Mouse (Mus musculus): ENCODE data around the gene Prkcb. TPM values are rescaled to one million over a fixed set of nuclear protein-coding genes. Genes with fewer than 3 reads are reported as not detected.
"Not testable (repeated sequence)": the region's sequence is repeated elsewhere in the genome, so short reads cannot be mapped to it uniquely, and the experiment has no call there.

The Prkcb gene
- total RNA-seq (2014; rRNA removed) = 307 and 308 TPM in 2 replicates
- polyA plus RNA-seq (2015; fragmentation: Nextera tagmentation; extraction: Ambion mirVana) = 184 and 196 TPM in 2 replicates

- no peaks in the 10 kb centered on the region for H3K36me3 ChIP-seq (ENCODE audit: insufficient read depth, low read length)
- peak within 1 kb of the TSS; percentile 83 for H3K27ac ChIP-seq (ENCODE audit: low read depth, low read length)
- DNase-seq (ENCODE audit: low spot score) = peak; percentile 91
These were observed at the start of gene Prkcb for GRCm38 (mm10) chr7:122288605-122289242. Prkcb (plus strand) TSS chr7:122288751.

DNA sequence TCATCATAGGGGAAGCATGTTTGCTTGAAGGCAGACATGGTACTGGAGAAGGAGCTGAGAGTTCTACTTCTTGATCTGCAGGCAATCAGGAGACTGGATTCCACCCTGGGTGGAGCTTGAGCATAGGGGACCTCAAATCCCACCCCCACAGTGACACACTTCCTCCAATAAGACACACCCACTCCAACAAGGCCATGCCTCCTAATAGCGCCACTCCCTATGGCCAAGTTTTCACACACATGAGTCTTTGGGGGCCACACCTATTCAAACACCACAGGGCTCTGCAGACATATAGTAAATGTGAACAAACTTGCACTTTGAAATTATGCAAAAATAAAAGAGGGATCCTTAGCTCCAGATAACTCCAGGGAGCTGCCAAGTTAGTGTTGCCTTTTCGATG, 49.6 kb upstream of the Prkcb start:
- TF ChIP-seq CTCF (IDR thresholded peaks at IDR 0.05) = no peak
- no peaks in the 10 kb centered on the region for H3K9me3 ChIP-seq (ENCODE audit: low read length)
- H3K27me3 ChIP-seq (ENCODE audit: insufficient read depth, low read length) = no peaks in the 10 kb centered on the region
- no peaks in the 10 kb centered on the region for H3K36me3 ChIP-seq (ENCODE audit: insufficient read depth, low read length)
- H3K4me3 ChIP-seq (ENCODE audit: low read depth, low read length) = no peak overlapping the region
- no peak overlapping the region for H3K27ac ChIP-seq (ENCODE audit: low read depth, low read length)
- ATAC-seq (ENCODE audit: low FRiP score) (no peak), DNase-seq (ENCODE audit: low spot score) (no peak)
- no peaks in the 10 kb centered on the region; the same call in 1 of the 2 replicates for H3K4me1 ChIP-seq (ENCODE audit: insufficient read depth, low read length)
- WGBS = 95% methylated on average over 2 of the region's 2 CpGs
- H3K4me2 ChIP-seq (ENCODE audit: low read depth, low read length, poor library complexity, severe bottlenecking) = no peak overlapping the region
- no peak overlapping the region for H3K9ac ChIP-seq (replicated peaks; ENCODE audit: low read length, poor library complexity, severe bottlenecking)

More at GRCm38 (mm10) chr7:122288605-122289242, at the start of gene Prkcb:
- WGBS = 3% methylated on average over 38 of the region's 42 CpGs
- no peak for TF ChIP-seq CTCF (IDR thresholded peaks at IDR 0.05)
- H3K4me2 ChIP-seq (ENCODE audit: low read depth, low read length, poor library complexity, severe bottlenecking) = peak within 1 kb of the TSS; percentile 96
- H3K9ac ChIP-seq (replicated peaks; ENCODE audit: low read length, poor library complexity, severe bottlenecking) = peak within 1 kb of the TSS; percentile 83
- H3K9me3 ChIP-seq (ENCODE audit: low read length) = no peaks in the 10 kb centered on the region
- no peaks in the 10 kb centered on the region for H3K27me3 ChIP-seq (ENCODE audit: insufficient read depth, low read length)
- peak; percentile 93 for ATAC-seq (ENCODE audit: low FRiP score)
- H3K4me1 ChIP-seq (ENCODE audit: insufficient read depth, low read length) = 0 out of 2 replicates have a peak, but pooled peaks cover 11% of the 10 kb centered on the region
- peak within 1 kb of the TSS; percentile 79 for H3K4me3 ChIP-seq (ENCODE audit: low read depth, low read length)

GRCm38 (mm10) chr7:122240413-122241119, 48.0 kb upstream of the Prkcb start:
- TF ChIP-seq CTCF (IDR thresholded peaks at IDR 0.05) = peak; percentile 51
- ATAC-seq (ENCODE audit: low FRiP score) = no peak
- Histone ChIP-seq H3K36me3 (ENCODE audit: insufficient read depth, low read length) (no peaks in the 10 kb centered on the region), H3K27ac (ENCODE audit: low read depth, low read length) (no peak overlapping the region), H3K4me1 (ENCODE audit: insufficient read depth, low read length) (no peaks in the 10 kb centered on the region; the same call in 1 of the 2 replicates), H3K4me3 (ENCODE audit: low read depth, low read length) (no peak overlapping the region), H3K9me3 (ENCODE audit: low read length) (no peaks in the 10 kb centered on the region), H3K4me2 (ENCODE audit: low read depth, low read length, poor library complexity, severe bottlenecking) (no peak overlapping the region), H3K27me3 (ENCODE audit: insufficient read depth, low read length) (no peaks in the 10 kb centered on the region), H3K9ac (replicated peaks; ENCODE audit: low read length, poor library complexity, severe bottlenecking) (no peak overlapping the region)
- 78% methylated on average over 6 of the region's 6 CpGs for WGBS
- no peak for DNase-seq (ENCODE audit: low spot score)

GRCm38 (mm10) chr7:122242260-122242659, 46.3 kb upstream of the Prkcb start:
- H3K4me3 ChIP-seq (ENCODE audit: low read depth, low read length) = no peak overlapping the region
- H3K9me3 ChIP-seq (ENCODE audit: low read length) = no peaks in the 10 kb centered on the region
- no peak overlapping the region for H3K27ac ChIP-seq (ENCODE audit: low read depth, low read length)
- H3K36me3 ChIP-seq (ENCODE audit: insufficient read depth, low read length) = no peaks in the 10 kb centered on the region
- ATAC-seq (ENCODE audit: low FRiP score) = no peak
- no peaks in the 10 kb centered on the region for H3K27me3 ChIP-seq (ENCODE audit: insufficient read depth, low read length)
- H3K4me1 ChIP-seq (ENCODE audit: insufficient read depth, low read length) = no peaks in the 10 kb centered on the region
- peak; percentile 72 for DNase-seq (ENCODE audit: low spot score)
- 33% methylated on average over 1 of the region's 1 CpGs for WGBS
- peak; percentile 93 for TF ChIP-seq CTCF (IDR thresholded peaks at IDR 0.05)
- no peak overlapping the region for H3K9ac ChIP-seq (replicated peaks; ENCODE audit: low read length, poor library complexity, severe bottlenecking)
- H3K4me2 ChIP-seq (ENCODE audit: low read depth, low read length, poor library complexity, severe bottlenecking) = no peak overlapping the region

- ATAC-seq (ENCODE audit: low FRiP score); DNase-seq (ENCODE audit: low spot score); H3K9me3 ChIP-seq (ENCODE audit: low read length); H3K4me2 ChIP-seq (ENCODE audit: low read depth, low read length, poor library complexity, severe bottlenecking); H3K4me3 ChIP-seq (ENCODE audit: low read depth, low read length); H3K4me1 ChIP-seq (ENCODE audit: insufficient read depth, low read length); H3K36me3 ChIP-seq (ENCODE audit: insufficient read depth, low read length); H3K27me3 ChIP-seq (ENCODE audit: insufficient read depth, low read length); H3K27ac ChIP-seq (ENCODE audit: low read depth, low read length); H3K9ac ChIP-seq (replicated peaks; ENCODE audit: low read length, poor library complexity, severe bottlenecking): not testable (repeated sequence)
These were observed 45.8 kb upstream of the Prkcb start for GRCm38 (mm10) chr7:122242744-122243143.

GRCm38 (mm10) chr7:122244166-122244565, 44.4 kb upstream of the Prkcb start:
- no peak for TF ChIP-seq CTCF (IDR thresholded peaks at IDR 0.05)
- no peaks in the 10 kb centered on the region for H3K36me3 ChIP-seq (ENCODE audit: insufficient read depth, low read length)
- H3K27ac ChIP-seq (ENCODE audit: low read depth, low read length) = no peak overlapping the region
- 18% methylated on average over 7 of the region's 7 CpGs for WGBS
- no peak overlapping the region for H3K4me3 ChIP-seq (ENCODE audit: low read depth, low read length)
- ATAC-seq (ENCODE audit: low FRiP score) (peak; percentile 34; the same call in 1 of the 2 replicates), DNase-seq (ENCODE audit: low spot score) (peak; percentile 51)
- H3K9me3 ChIP-seq (ENCODE audit: low read length) = no peaks in the 10 kb centered on the region
- H3K27me3 ChIP-seq (ENCODE audit: insufficient read depth, low read length) = no peaks in the 10 kb centered on the region
- H3K9ac ChIP-seq (replicated peaks; ENCODE audit: low read length, poor library complexity, severe bottlenecking) = no peak overlapping the region
- no peak overlapping the region for H3K4me2 ChIP-seq (ENCODE audit: low read depth, low read length, poor library complexity, severe bottlenecking)
- H3K4me1 ChIP-seq (ENCODE audit: insufficient read depth, low read length) = no peaks in the 10 kb centered on the region

Measured in midbrain, postnatal 0 days (tissue).